Mouse (Mus musculus) mouse trophoblast stem cell (cell line): ENCODE results near the gene Celsr1.
"Not testable (repeated sequence)": the region's sequence is repeated elsewhere in the genome, so short reads cannot be mapped to it uniquely, and the experiment has no call there.

Experiments
- in situ Hi-C, 2 experiments: fragments of 300-500 bp; cut with MseI, MboI; formaldehyde crosslinking; loops; 2 replicates in 1 of 2; 3 replicates in 1 of 2; pipeline ENCODE4 v1.15.1; 2025

The Celsr1 gene

GRCm38 (mm10) chr15:85897113-85897512, 136.5 kb downstream of the Celsr1 start:
- in situ Hi-C loops, result loop anchor here in 1 of 2 experiments (10.0 kb wide), 1 partner anchor 238 kb away; no protein-coding TSS in a partner anchor

GRCm38 (mm10) chr15:85896284-85896683, 137.3 kb downstream of the Celsr1 start:
- in situ Hi-C loops, result loop anchor here in 1 of 2 experiments (10.0 kb wide), 1 partner anchor 239 kb away; no protein-coding TSS in a partner anchor

GRCm38 (mm10) chr15:85893871-85894270, 139.7 kb downstream of the Celsr1 start:
- in situ Hi-C loops, result loop anchor here in 1 of 2 experiments (10.0 kb wide), 1 partner anchor 241 kb away; no protein-coding TSS in a partner anchor

- in situ Hi-C loops, result loop anchor here in 1 of 2 experiments (10.0 kb wide), 1 partner anchor 242 kb away; no protein-coding TSS in a partner anchor
Measured at GRCm38 (mm10) chr15:85892498-85893118, 141.0 kb downstream of the Celsr1 start.

- in situ Hi-C loops, result loop anchor here in 1 of 2 experiments (10.0 kb wide), 1 partner anchor 243 kb away; no protein-coding TSS in a partner anchor
Measured at GRCm38 (mm10) chr15:85891971-85892370, 141.6 kb downstream of the Celsr1 start.

- in situ Hi-C loops, result no loop called here
Measured at GRCm38 (mm10) chr15:85889235-85889634, 144.3 kb downstream of the Celsr1 start.

GRCm38 (mm10) chr15:85885606-85886005, 148.0 kb downstream of the Celsr1 start:
- in situ Hi-C loops, result no loop called here

GRCm38 (mm10) chr15:85879498-85879895, 154.1 kb downstream of the Celsr1 start:
- in situ Hi-C loops, result no loop called here

GRCm38 (mm10) chr15:85878848-85879497, 154.6 kb downstream of the Celsr1 start, which contains the start of gene Trmu:
Gene Trmu, plus strand, starts transcription at chr15:85879312.
- in situ Hi-C loops, result no loop called here

GRCm38 (mm10) chr15:85877336-85877735, 156.2 kb downstream of the Celsr1 start:
- in situ Hi-C loops, result no loop called here

- in situ Hi-C loops, result no loop called here
Measured at GRCm38 (mm10) chr15:85867696-85868095, 165.9 kb downstream of the Celsr1 start.

GRCm38 (mm10) chr15:85865913-85866312, 167.7 kb downstream of the Celsr1 start:
- in situ Hi-C loops, result not testable (repeated sequence)

- in situ Hi-C loops, result loop anchor here in 1 of 2 experiments (10.0 kb wide), 1 partner anchor 145 kb away; no protein-coding TSS in a partner anchor
Measured at GRCm38 (mm10) chr15:85859490-85860031, 174.0 kb downstream of the Celsr1 start, which contains the start of gene Gtse1. Gene Gtse1, plus strand, starts transcription at chr15:85859745.

- in situ Hi-C loops, result loop anchor here in 1 of 2 experiments (10.0 kb wide), 1 partner anchor 144 kb away; no protein-coding TSS in a partner anchor
Measured at GRCm38 (mm10) chr15:85858980-85859489, 174.5 kb downstream of the Celsr1 start.

GRCm38 (mm10) chr15:85851656-85852392, 181.8 kb downstream of the Celsr1 start:
- in situ Hi-C loops, result loop anchor here in 1 of 2 experiments (10.0 kb wide), 1 partner anchor 137 kb away; no protein-coding TSS in a partner anchor
